Mouse (Mus musculus) liver, postnatal 0 days (tissue): ENCODE results near the gene Gpr174. TPM values are rescaled to one million over a fixed set of nuclear protein-coding genes. Genes with fewer than 3 reads are reported as not detected.
A peak's percentile ranks its signal among the peaks of the same experiment; 100 is the strongest.

ENCODE experiments used
- ATAC-seq: fragments of 200-750 bp; cut with Nextera tagmentation; 2 replicates; pipeline ENCODE4 v1.8.0; 2017; ENCODE audit warnings: mild to moderate bottlenecking, moderate library complexity
- DNase-seq: peaks from one replicate; pipeline ENCODE4 v3.0.0-alpha.2; 2016
- H3K27ac ChIP-seq: fragments of 300-500 bp; sonication (generic); 2 replicates; pipeline ENCODE4 v1.5.1; 2014; ENCODE audit warnings: antibody characterized with exemption, moderate library complexity, mild to moderate bottlenecking, low read depth
- H3K27me3 ChIP-seq: fragments of 300-500 bp; sonication (generic); 2 replicates; pipeline ENCODE4 v1.6.1; 2014; ENCODE audit warnings: low read length, control low read depth, mixed read lengths; ENCODE audit not compliant: insufficient read depth
- H3K36me3 ChIP-seq: fragments of 300-500 bp; sonication (generic); replicated peaks from 2 replicates; pipeline ENCODE4 v1.6.1; 2014; ENCODE audit warnings: mild to moderate bottlenecking, control low read depth, low read length, moderate library complexity, mixed read lengths; ENCODE audit not compliant: insufficient read depth
- H3K4me1 ChIP-seq: fragments of 300-500 bp; sonication (generic); 2 replicates; pipeline ENCODE4 v1.6.1; 2014; ENCODE audit warnings: antibody characterized with exemption, mild to moderate bottlenecking, control low read depth; ENCODE audit not compliant: insufficient read depth
- H3K4me2 ChIP-seq: fragments of 300-500 bp; sonication (generic); 2 replicates; pipeline ENCODE4 v1.6.1; 2014; ENCODE audit warnings: low read depth, mild to moderate bottlenecking, low read length, moderate library complexity, mixed read lengths
- H3K4me3 ChIP-seq: fragments of 300-500 bp; sonication (generic); 2 replicates; pipeline ENCODE4 v1.5.1; 2014; ENCODE audit warnings: low read depth, low read length
- H3K9ac ChIP-seq: fragments of 300-500 bp; sonication (generic); replicated peaks from 2 replicates; pipeline ENCODE4 v1.6.1; 2014; ENCODE audit warnings: mild to moderate bottlenecking, moderate library complexity
- H3K9me3 ChIP-seq: fragments of 300-500 bp; sonication (generic); 2 replicates; pipeline ENCODE4 v1.6.1; 2016; ENCODE audit warnings: mild to moderate bottlenecking, control low read depth, low read length, mixed read lengths
- CTCF ChIP-seq: sonication (generic); IDR thresholded peaks from 2 replicates; pipeline ENCODE4 v1.5.1; 2016; ENCODE audit warnings: antibody characterized with exemption, low read depth
- EP300 ChIP-seq: IDR thresholded peaks from 2 replicates; pipeline ENCODE4 v1.6.1; 2016; ENCODE audit warnings: antibody characterized with exemption, low read depth, mild to moderate bottlenecking
- WGBS: fragments of 180-500 bp; shearing (Covaris S2); extraction: QIAGEN DNeasy Blood & Tissue Kit; methylation state at CpG from one replicate; pipeline ENCODE4 v1.1.7; 2014; ENCODE audit not compliant: insufficient replicate concordance; 5-methylcytosine and 5-hydroxymethylcytosine counted together
- polyA plus RNA-seq: library from polyadenylated mRNA; unstranded; fragments of >200 nt; fragmentation: Nextera tagmentation; extraction: Ambion mirVana; gene quantifications from 2 replicates; pipeline ENCODE4 v1.2.1, GENCODE M21; 2015

The Gpr174 gene
- polyA plus RNA-seq, result 0.09 and 0.19 TPM in 2 replicates

DNA sequence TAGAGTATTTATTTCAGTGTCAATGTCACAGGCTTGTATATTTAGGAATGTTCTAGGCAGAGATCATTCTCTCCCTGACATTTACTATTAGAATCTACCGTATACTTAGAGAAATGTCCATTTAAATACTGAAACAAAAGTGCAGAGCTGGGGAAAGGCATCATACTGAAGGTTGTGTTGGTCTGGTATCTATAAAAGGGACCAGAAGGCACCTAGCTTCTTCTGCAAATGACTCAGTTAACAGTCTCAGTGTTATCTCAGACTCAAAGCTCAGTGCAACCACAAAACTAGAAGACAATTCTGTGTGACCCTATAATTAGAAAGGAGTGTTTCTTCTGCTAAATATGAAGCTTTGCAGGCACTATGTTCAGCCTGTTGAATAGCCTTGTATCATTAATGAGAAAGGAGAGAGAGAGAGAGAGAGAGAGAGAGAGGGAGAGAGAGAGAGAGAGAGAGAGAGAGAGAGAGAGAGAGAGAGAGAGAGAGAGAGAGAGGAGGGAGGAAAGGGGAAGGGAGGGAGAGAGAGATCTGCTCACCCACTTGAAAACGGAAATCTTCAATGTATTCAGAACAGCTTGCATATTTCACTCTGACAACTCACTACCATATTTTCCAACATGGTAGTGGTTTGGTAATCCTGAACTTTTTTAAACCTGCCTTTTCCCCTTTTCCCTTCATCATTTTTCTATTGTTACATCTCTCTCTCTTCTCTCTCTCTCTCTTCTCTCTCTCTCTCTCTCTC lies at the start of gene Gpr174:
Gpr174 (plus strand) TSS at position 393 of the 742 bp plus-strand sequence.
- Histone ChIP-seq H3K4me1 (no peaks in the 10 kb centered on the region), H3K4me2 (no peak within 1 kb of the TSS), H3K36me3 (no peaks in the 10 kb centered on the region), H3K27me3 (no peaks in the 10 kb centered on the region), H3K9ac (no peak within 1 kb of the TSS), H3K9me3 (no peaks in the 10 kb centered on the region), H3K27ac (no peak within 1 kb of the TSS), H3K4me3 (no peak within 1 kb of the TSS)
- TF ChIP-seq CTCF (no peak), EP300 (no peak)
- WGBS, result 41% methylated on average over 2 of the region's 2 CpGs
- DNase-seq (no peak), ATAC-seq (no peak)

- H3K4me2 ChIP-seq, result no peak overlapping the region
- no peaks in the 10 kb centered on the region for H3K9me3 ChIP-seq
- 79% methylated on average over 2 of the region's 2 CpGs for whole genome bisulfite sequencing
- no peak for TF ChIP-seq CTCF
- no peak for TF ChIP-seq EP300
- no peaks in the 10 kb centered on the region for H3K4me1 ChIP-seq
- H3K27ac ChIP-seq, result no peak overlapping the region
- no peak overlapping the region for H3K4me3 ChIP-seq
- H3K27me3 ChIP-seq, result no peaks in the 10 kb centered on the region
- no peaks in the 10 kb centered on the region for H3K36me3 ChIP-seq
- H3K9ac ChIP-seq, result no peak overlapping the region
- ATAC-seq (no peak), DNase-seq (no peak)
Observed at GRCm38 (mm10) chrX:107217577-107218090, 38.0 kb upstream of the Gpr174 start.

DNA sequence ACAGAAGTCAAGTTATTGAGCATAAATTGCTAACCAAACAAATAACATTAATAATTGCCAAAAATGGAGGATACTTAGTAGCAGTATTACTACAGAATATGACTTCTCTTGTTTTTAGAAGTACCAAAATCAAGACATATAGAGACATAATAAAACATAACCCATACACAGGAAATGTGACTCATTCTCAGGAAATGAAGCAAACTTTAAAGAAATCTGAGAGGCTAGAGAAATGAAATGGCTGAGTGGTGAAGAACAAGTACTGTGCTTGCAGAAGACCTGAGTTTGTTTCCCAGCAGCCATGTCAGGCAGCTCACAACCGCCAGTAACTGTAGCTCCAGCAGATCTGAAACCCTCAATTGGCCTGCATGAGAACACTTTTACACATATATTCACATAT lies 30.8 kb upstream of the Gpr174 start:
- TF ChIP-seq CTCF (no peak), EP300 (no peak)
- WGBS, result 76% methylated on average over 1 of the region's 1 CpGs
- ATAC-seq, result no peak
- H3K9ac ChIP-seq, result no peak overlapping the region
- H3K4me3 ChIP-seq, result no peak overlapping the region
- no peak overlapping the region for H3K27ac ChIP-seq
- DNase-seq, result no peak
- H3K4me1 ChIP-seq, result no peaks in the 10 kb centered on the region
- no peaks in the 10 kb centered on the region for H3K36me3 ChIP-seq
- no peak overlapping the region for H3K4me2 ChIP-seq
- no peaks in the 10 kb centered on the region for H3K27me3 ChIP-seq
- H3K9me3 ChIP-seq, result no peaks in the 10 kb centered on the region

DNA sequence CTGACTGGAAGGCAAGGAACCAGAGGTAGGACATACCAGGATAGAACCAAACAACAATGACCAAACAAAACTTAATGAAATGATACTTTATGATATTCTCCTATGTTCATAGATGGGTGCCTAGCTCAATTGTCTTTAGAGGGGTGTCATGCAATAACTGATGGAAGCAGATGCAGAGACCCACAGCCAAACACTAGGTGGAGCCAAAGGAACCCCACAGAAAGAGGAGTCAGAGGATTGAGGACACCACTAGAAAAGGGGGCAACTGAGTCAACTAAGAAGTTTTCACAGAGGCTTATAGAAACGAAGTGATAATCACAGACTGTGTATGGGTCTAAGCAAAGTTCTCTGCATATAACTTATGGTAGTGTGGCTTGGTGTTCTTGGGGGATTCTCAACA lies 24.5 kb upstream of the Gpr174 start:
- Histone ChIP-seq H3K9me3 (no peaks in the 10 kb centered on the region), H3K27ac (no peak overlapping the region), H3K36me3 (no peaks in the 10 kb centered on the region), H3K9ac (no peak overlapping the region), H3K27me3 (no peaks in the 10 kb centered on the region), H3K4me1 (no peaks in the 10 kb centered on the region), H3K4me3 (no peak overlapping the region), H3K4me2 (no peak overlapping the region)
- peak; percentile 38 for TF ChIP-seq CTCF
- no peak for TF ChIP-seq EP300
- ATAC-seq (no peak), DNase-seq (no peak)
- 52% methylated on average over 1 of the region's 1 CpGs for WGBS

DNA sequence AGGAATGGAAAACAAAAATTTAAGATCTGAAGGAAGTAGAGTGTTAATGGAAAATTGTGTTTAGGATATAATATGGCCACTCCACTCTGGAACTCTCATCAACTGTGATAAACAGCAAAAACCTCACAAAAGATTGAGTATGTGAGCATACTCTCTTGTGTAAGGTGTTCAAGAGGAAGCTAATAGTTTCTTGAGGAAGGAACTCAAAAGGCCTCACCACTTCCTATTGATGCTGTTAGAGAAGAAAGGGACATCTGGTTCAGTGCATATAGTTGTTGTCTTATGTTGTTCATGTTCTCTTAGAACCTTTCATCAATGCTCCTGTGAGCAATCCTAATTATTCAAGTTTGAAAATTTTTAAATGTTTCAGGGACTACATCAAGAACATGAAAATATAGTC lies 21.0 kb upstream of the Gpr174 start:
- Histone ChIP-seq H3K4me1 (no peaks in the 10 kb centered on the region), H3K4me2 (no peak overlapping the region), H3K9ac (no peak overlapping the region), H3K27me3 (no peaks in the 10 kb centered on the region), H3K9me3 (no peaks in the 10 kb centered on the region), H3K36me3 (no peaks in the 10 kb centered on the region), H3K27ac (no peak overlapping the region), H3K4me3 (no peak overlapping the region)
- no peak for ATAC-seq
- no peak for DNase-seq
- TF ChIP-seq EP300 (no peak), CTCF (no peak)

DNA sequence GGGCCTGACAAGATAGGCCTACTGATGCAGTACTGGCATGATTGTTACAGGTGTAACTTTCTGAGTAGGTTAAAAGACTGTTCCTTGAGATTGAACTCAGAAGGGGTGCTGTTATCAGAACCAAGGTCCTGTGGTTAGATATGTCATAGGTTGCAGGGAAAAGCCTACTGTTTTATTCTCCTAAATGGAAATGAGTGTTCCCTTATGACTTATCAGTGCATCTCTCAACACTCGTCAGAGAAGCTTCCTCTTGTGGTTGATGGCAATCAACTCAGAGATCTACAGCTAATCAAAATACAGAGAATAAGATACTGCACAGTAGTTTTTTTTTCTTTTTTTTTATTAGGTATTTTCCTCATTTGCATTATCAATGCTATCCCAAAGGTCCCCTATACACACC lies 19.2 kb upstream of the Gpr174 start:
- WGBS, result 67% methylated on average over 1 of the region's 1 CpGs
- no peak overlapping the region for H3K4me3 ChIP-seq
- H3K9me3 ChIP-seq, result no peaks in the 10 kb centered on the region
- no peak overlapping the region for H3K9ac ChIP-seq
- no peak for TF ChIP-seq EP300
- no peak for TF ChIP-seq CTCF
- no peak overlapping the region for H3K27ac ChIP-seq
- no peak for ATAC-seq
- H3K4me1 ChIP-seq, result no peaks in the 10 kb centered on the region
- no peaks in the 10 kb centered on the region for H3K27me3 ChIP-seq
- no peak for DNase-seq
- no peak overlapping the region for H3K4me2 ChIP-seq
- no peaks in the 10 kb centered on the region for H3K36me3 ChIP-seq
